Comparison of ENCODE assay signal across 8 mouse cellular contexts in the genomic region with DNA sequence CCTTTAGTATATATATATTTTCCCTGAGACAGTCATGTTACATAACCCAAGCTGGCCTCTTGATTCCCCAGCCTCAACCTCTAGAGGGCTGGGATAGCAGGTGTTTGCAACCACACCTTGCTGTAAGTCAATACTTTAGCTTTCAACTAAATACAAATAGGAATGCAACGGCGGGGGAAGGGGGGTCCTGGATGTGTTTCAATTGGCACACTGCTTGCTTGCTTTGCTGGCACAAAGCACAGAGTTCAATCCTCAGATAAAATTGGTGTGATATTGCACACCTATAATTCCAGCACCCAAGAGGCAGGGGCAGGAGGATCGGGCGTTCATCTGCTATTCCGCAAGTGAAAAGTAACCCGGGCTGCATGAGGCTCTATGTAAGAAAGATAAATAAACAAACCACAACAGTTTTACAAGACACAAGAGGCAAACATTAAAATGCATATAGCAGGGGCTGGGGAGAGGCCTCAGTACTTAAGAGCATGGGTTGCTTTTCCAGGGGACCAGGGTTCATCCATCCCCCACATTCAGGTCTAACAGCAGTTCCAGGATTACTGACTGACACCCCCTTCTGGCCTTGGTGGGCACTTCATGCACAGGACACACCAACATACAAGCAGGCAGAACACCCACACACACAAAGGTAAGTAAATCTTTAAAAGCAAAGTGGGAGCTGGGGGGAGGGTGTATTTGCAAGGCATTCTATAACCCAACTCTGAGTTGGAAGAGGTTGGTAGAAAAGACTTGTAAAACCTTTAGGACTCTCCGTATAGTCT. TPM values are rescaled to one million over a fixed set of nuclear protein-coding genes. Genes with fewer than 3 reads are reported as not detected.
DNase-seq lines count a peak whose midpoint lies in the region; ATAC-seq and TF ChIP-seq lines count a peak whose summit lies in the region.

No protein-coding gene starts in this region.

- H3K27ac ChIP-seq in hindbrain, postnatal 0 days, result no peak overlapping the region
- H3K27ac ChIP-seq in hindbrain, embryonic 16.5 days (ENCODE audit: low read depth, low read length), result no peak overlapping the region
- H3K27ac ChIP-seq in CH12.LX (ENCODE audit: insufficient read depth, low read depth), result no peak overlapping the region

- H3K9ac ChIP-seq in hindbrain, postnatal 0 days (replicated peaks; ENCODE audit: low read length), result no peak overlapping the region
- H3K9ac ChIP-seq in hindbrain, embryonic 16.5 days (ENCODE audit: low read depth, low read length), result no peak overlapping the region
- no peak overlapping the region for H3K9ac ChIP-seq in CH12.LX (ENCODE audit: insufficient read depth, low read depth)

- H3K36me3 ChIP-seq in hindbrain, postnatal 0 days (ENCODE audit: insufficient read depth, low read length), result no peaks in the 10 kb centered on the region
- H3K36me3 ChIP-seq in hindbrain, embryonic 16.5 days (ENCODE audit: control insufficient read depth, insufficient read depth, low read length), result no peaks in the 10 kb centered on the region
- peaks cover 3 to 39% of the 10 kb centered on the region in 2 experiments for H3K36me3 ChIP-seq in CH12.LX (replicated peaks in 1 of 2; ENCODE audit: control insufficient read depth in 1 of 2, insufficient read depth in 1 of 2, low read length in 1 of 2)

- H3K79me2 ChIP-seq in CH12.LX (replicated peaks; ENCODE audit: control insufficient read depth, extremely low read depth, insufficient read depth, poor library complexity, severe bottlenecking), result peaks cover 41% of the 10 kb centered on the region

- no peaks in the 10 kb centered on the region for H3K9me3 ChIP-seq in hindbrain, postnatal 0 days (ENCODE audit: low read length)
- H3K9me3 ChIP-seq in hindbrain, embryonic 16.5 days (ENCODE audit: control insufficient read depth, low read length), result no peaks in the 10 kb centered on the region
- H3K9me3 ChIP-seq in CH12.LX (replicated peaks; ENCODE audit: low read length), result no peaks in the 10 kb centered on the region

- in situ Hi-C loops in CH12.LX (cut with MboI; ENCODE audit: low pct_ligation_motif_present, low pct_unique_long_range_greater_than_20kb, low sequenced_read_pairs), result loop anchor here (10.0 kb wide), 1 partner anchor 53 kb away; no protein-coding TSS in a partner anchor

- no peak for TF ChIP-seq RAD21 in CH12.LX (IDR thresholded peaks at IDR 0.05; ENCODE audit: low read depth, low read length)

- dilution Hi-C loops in CH12.LX (cut with MboI; ENCODE audit: extremely low pct_ligation_motif_present, extremely low pct_unique_long_range_greater_than_20kb, low sequenced_read_pairs), result no loop called here

- H3K4me1 ChIP-seq in hindbrain, postnatal 0 days (ENCODE audit: insufficient read depth, low read length), result no peaks in the 10 kb centered on the region
- peaks cover 16% of the 10 kb centered on the region for H3K4me1 ChIP-seq in hindbrain, embryonic 16.5 days (ENCODE audit: control insufficient read depth, insufficient read depth, low read depth, low read length)
- H3K4me1 ChIP-seq in CH12.LX (ENCODE audit: control insufficient read depth in 1 of 2, insufficient read depth in 2 of 2), result peaks cover 3 to 60% of the 10 kb centered on the region in 2 experiments; a peak in 3 of 4 replicates

- no peak overlapping the region for H3K4me3 ChIP-seq in hindbrain, postnatal 0 days (ENCODE audit: low read length)
- no peak overlapping the region for H3K4me3 ChIP-seq in hindbrain, embryonic 16.5 days (ENCODE audit: low read length)
- no peak overlapping the region for H3K4me3 ChIP-seq in CH12.LX (replicated peaks in 1 of 3; ENCODE audit: low read depth in 2 of 3, low read length in 2 of 3, poor library complexity in 1 of 3)

- no peaks in the 10 kb centered on the region for H3K27me3 ChIP-seq in hindbrain, postnatal 0 days (ENCODE audit: insufficient read depth, low read length)
- H3K27me3 ChIP-seq in hindbrain, embryonic 16.5 days (replicated peaks; ENCODE audit: control insufficient read depth, insufficient read depth, low read length), result no peaks in the 10 kb centered on the region
- no peaks in the 10 kb centered on the region for H3K27me3 ChIP-seq in CH12.LX (replicated peaks)

- DNase-seq in hindbrain, postnatal 0 days (ENCODE audit: low spot score), result peak; percentile 21
- DNase-seq in CH12.LX (ENCODE audit: extremely low read depth) (peak; percentile 54), ZHBTc4 (ENCODE audit: low read depth, low spot score) (peak; percentile 72)
- peak; percentile 21 for DNase-seq in lung, postnatal 10 days
- DNase-seq in Muller cell, postnatal 12 days (ENCODE audit: inconsistent ontology term), result no peak
- no peak for DNase-seq in frontal cortex, postnatal 25 days (ENCODE audit: low spot score in 2 of 2)
- DNase-seq in heart, adult 18-20 months, result no peak

- WGBS in hindbrain, postnatal 0 days, result 91% methylated on average over 7 of the region's 7 CpGs
- WGBS in hindbrain, embryonic 16.5 days, result 91% methylated on average over 7 of the region's 7 CpGs

- TF ChIP-seq CTCF in hindbrain, postnatal 0 days (IDR thresholded peaks at IDR 0.05; ENCODE audit: low read depth), result peak; percentile 49
- peak; percentile 32 to 50; a peak in 3 of 4 replicates for TF ChIP-seq CTCF in CH12.LX (conservative IDR thresholded peaks at IDR 0.05 in 1 of 2, IDR thresholded peaks at IDR 0.05 in 1 of 2; ENCODE audit: low read depth in 2 of 2, low read length in 2 of 2)

- ATAC-seq in hindbrain, postnatal 0 days, result no peak
- ATAC-seq in hindbrain, embryonic 16.5 days, result no peak

- TF ChIP-seq EP300 in CH12.LX (IDR thresholded peaks at IDR 0.05; ENCODE audit: low read length), result no peak

- no peak for TF ChIP-seq POLR2A in CH12.LX (IDR thresholded peaks at IDR 0.05; ENCODE audit: low read depth, low read length)

- H3K4me2 ChIP-seq in hindbrain, postnatal 0 days (ENCODE audit: low read depth, low read length), result no peak overlapping the region
- H3K4me2 ChIP-seq in hindbrain, embryonic 16.5 days (ENCODE audit: low read length), result no peak overlapping the region
- H3K4me2 ChIP-seq in CH12.LX (ENCODE audit: insufficient read depth, low read depth, poor library complexity, severe bottlenecking), result no peak overlapping the region

TF ChIP-seq in CH12.LX, 34 proteins besides CTCF, POLR2A, EP300 and RAD21:
- TF ChIP-seq JUND (conservative IDR thresholded peaks at IDR 0.05; ENCODE audit: low read depth, low read length), result no peak
- TF ChIP-seq PAX5 (IDR thresholded peaks at IDR 0.05; ENCODE audit: low read length), result no peak
- TF ChIP-seq SMC3 (IDR thresholded peaks at IDR 0.05; ENCODE audit: low read depth, low read length), result 0 out of 2 replicates have a peak, but pooled peaks have one; percentile 3

RNA-seq across cellular contexts. Expression of a gene that starts 2.5 kb away (rescaled TPM):
- 105 and 108 TPM in 2 replicates for total RNA-seq in hindbrain, postnatal 0 days (2014; rRNA removed)
- 388 and 399 TPM in 2 replicates for polyA plus RNA-seq in hindbrain, postnatal 0 days (2015; fragmentation: Nextera tagmentation; extraction: Ambion mirVana)
- polyA plus RNA-seq in hindbrain, embryonic 16.5 days (2015; fragmentation: Nextera tagmentation; extraction: Ambion mirVana), result 308 and 365 TPM in 2 replicates
- total RNA-seq in CH12.LX (2012; rRNA removed) (111 and 113 TPM in 2 replicates), CH12.LX (2014; rRNA removed) (100 and 115 TPM in 2 replicates)
- polyA plus RNA-seq in CH12.LX (2012; ENCODE audit: insufficient read length, low read depth), result 78.9 and 81.8 TPM in 2 replicates
- total RNA-seq in heart, adult 18-20 months (2021), result 100 to 1,000 TPM; 349 to 364 TPM

RNA-seq across cellular contexts. Expression of a gene that starts 5.3 kb away (rescaled TPM):
- 17.3 and 19.0 TPM in 2 replicates for total RNA-seq in hindbrain, postnatal 0 days (2014; rRNA removed)
- polyA plus RNA-seq in hindbrain, postnatal 0 days (2015; fragmentation: Nextera tagmentation; extraction: Ambion mirVana), result 14.0 and 14.4 TPM in 2 replicates
- 14.1 and 15.9 TPM in 2 replicates for polyA plus RNA-seq in hindbrain, embryonic 16.5 days (2015; fragmentation: Nextera tagmentation; extraction: Ambion mirVana)
- total RNA-seq in CH12.LX (2012; rRNA removed) (14.7 and 15.2 TPM in 2 replicates), CH12.LX (2014; rRNA removed) (21.8 and 23.8 TPM in 2 replicates)
- 24.0 and 27.1 TPM in 2 replicates for polyA plus RNA-seq in CH12.LX (2012; ENCODE audit: insufficient read length, low read depth)
- total RNA-seq in heart, adult 18-20 months (2021), result 10 to 100 TPM; 15.0 to 16.7 TPM

RNA-seq across cellular contexts. Expression of a gene that starts 57.2 kb away (rescaled TPM):
- total RNA-seq in hindbrain, postnatal 0 days (2014; rRNA removed), result 58.8 and 72.3 TPM in 2 replicates
- polyA plus RNA-seq in hindbrain, postnatal 0 days (2015; fragmentation: Nextera tagmentation; extraction: Ambion mirVana), result 126 and 145 TPM in 2 replicates
- 153 and 166 TPM in 2 replicates for polyA plus RNA-seq in hindbrain, embryonic 16.5 days (2015; fragmentation: Nextera tagmentation; extraction: Ambion mirVana)
- total RNA-seq in CH12.LX (2012; rRNA removed), result 1.0 TPM in 2 replicates
- total RNA-seq in CH12.LX (2014; rRNA removed), result 2.6 and 3.8 TPM in 2 replicates
- 5.3 and 7.7 TPM in 2 replicates for polyA plus RNA-seq in CH12.LX (2012; ENCODE audit: insufficient read length, low read depth)
- 10 to 100 TPM; 39.5 to 41.9 TPM for total RNA-seq in heart, adult 18-20 months (2021)

Comparison
In these comparisons a context has a peak if more than half of its experiments do, and no peak if none do; other contexts are left out.
1. DNase-seq: peak in hindbrain, postnatal 0 days (single experiment), CH12.LX (single experiment), ZHBTc4 (single experiment) and lung, postnatal 10 days (single experiment); none in Muller cell, postnatal 12 days (single experiment), frontal cortex, postnatal 25 days (0 of 2) and heart, adult 18-20 months (0 of 2).
2. RNA of a gene that starts 57.2 kb away (total RNA-seq): 58.8 to 72.3 TPM in hindbrain, postnatal 0 days and 39.5 to 41.9 TPM in heart, adult 18-20 months; 1.0 to 3.8 TPM in CH12.LX; every median in the first group is over 4 times any median in the second.